Mouse (Mus musculus) liver, embryonic 11.5 days (tissue): ENCODE data around the gene Lyg2. TPM values are rescaled to one million over a fixed set of nuclear protein-coding genes. Genes with fewer than 3 reads are reported as not detected.
A peak's percentile ranks its signal among the peaks of the same experiment; 100 is the strongest.

Experiments
- ATAC-seq: fragments of 200-750 bp; cut with Nextera tagmentation; replicated peaks from 2 replicates; pipeline ENCODE4 v1.8.0; 2017; ENCODE audit warnings: moderate number of reproducible peaks, mild to moderate bottlenecking, moderate TSS enrichment, moderate library complexity; ENCODE audit not compliant: low FRiP score
- DNase-seq: peaks from one replicate; pipeline ENCODE4 v3.0.0-alpha.2; 2017; ENCODE audit warnings: low spot score
- H3K27ac ChIP-seq: fragments of 300-500 bp; sonication (generic); 2 replicates; pipeline ENCODE4 v1.5.1; 2014; ENCODE audit warnings: mild to moderate bottlenecking, low read depth, low read length, control low read depth
- H3K27me3 ChIP-seq: fragments of 300-500 bp; sonication (generic); replicated peaks from 2 replicates; pipeline ENCODE4 v1.6.1; 2014; ENCODE audit warnings: low read length, mixed read lengths; ENCODE audit not compliant: control insufficient read depth, insufficient read depth
- H3K36me3 ChIP-seq: fragments of 300-500 bp; sonication (generic); 2 replicates; pipeline ENCODE4 v1.6.1; 2014; ENCODE audit warnings: mild to moderate bottlenecking, low read length, moderate library complexity, mixed read lengths; ENCODE audit not compliant: control insufficient read depth, insufficient read depth
- H3K4me1 ChIP-seq: fragments of 300-500 bp; sonication (generic); replicated peaks from 2 replicates; pipeline ENCODE4 v1.6.1; 2014; ENCODE audit warnings: low read length, mixed read lengths; ENCODE audit not compliant: control insufficient read depth, insufficient read depth
- H3K4me2 ChIP-seq: fragments of 300-500 bp; sonication (generic); 2 replicates; pipeline ENCODE4 v1.6.1; 2014; ENCODE audit warnings: mild to moderate bottlenecking, control low read depth, moderate library complexity
- H3K4me3 ChIP-seq: fragments of 300-500 bp; sonication (generic); 2 replicates; pipeline ENCODE4 v1.5.1; 2014; ENCODE audit warnings: low read depth, low read length, control low read depth
- H3K9ac ChIP-seq: fragments of 300-500 bp; sonication (generic); 2 replicates; pipeline ENCODE4 v1.6.1; 2014; ENCODE audit warnings: low read depth, low read length, control low read depth
- H3K9me3 ChIP-seq: fragments of 300-500 bp; sonication (generic); 2 replicates; pipeline ENCODE4 v1.6.1; 2016; ENCODE audit warnings: low read length, inconsistent platforms, mixed read lengths; ENCODE audit not compliant: control insufficient read depth
- WGBS: fragments of 180-500 bp; shearing (Covaris S2); extraction: QIAGEN DNeasy Blood & Tissue Kit; methylation state at CpG from one replicate; pipeline ENCODE4 v1.1.7; 2014; 5-methylcytosine and 5-hydroxymethylcytosine counted together
- polyA plus RNA-seq: library from polyadenylated mRNA; unstranded; fragments of >200 nt; fragmentation: Nextera tagmentation; extraction: Ambion mirVana; gene quantifications from 2 replicates; pipeline ENCODE4 v1.2.1, GENCODE M21; 2014

Gene Lyg2
- polyA plus RNA-seq, 1 experiment from 2014 or later: not detected

GRCm38 (mm10) chr1:37894606-37895005 is 21.7 kb downstream of the Lyg2 start:
- Histone ChIP-seq H3K4me1 (0 out of 2 replicates have a peak, but pooled peaks cover 3% of the 10 kb centered on the region), H3K4me2 (no peak overlapping the region), H3K27me3 (no peaks in the 10 kb centered on the region), H3K4me3 (no peak overlapping the region), H3K9me3 (no peaks in the 10 kb centered on the region), H3K27ac (no peak overlapping the region), H3K36me3 (peaks cover 32% of the 10 kb centered on the region), H3K9ac (no peak overlapping the region)
- ATAC-seq: no peak
- DNase-seq: no peak

GRCm38 (mm10) chr1:37891400-37891799 is 24.9 kb downstream of the Lyg2 start:
- Histone ChIP-seq H3K4me2 (peak overlapping the region; percentile 83), H3K4me1 (0 out of 2 replicates have a peak, but pooled peaks cover 10% of the 10 kb centered on the region), H3K9ac (peak overlapping the region; percentile 68), H3K4me3 (peak overlapping the region; percentile 80), H3K36me3 (peaks cover 12% of the 10 kb centered on the region; the same call in 1 of the 2 replicates), H3K27ac (no peak overlapping the region), H3K27me3 (no peaks in the 10 kb centered on the region), H3K9me3 (no peaks in the 10 kb centered on the region)
- ATAC-seq (no peak), DNase-seq (no peak)
- WGBS: 61% methylated on average over 3 of the region's 3 CpGs

GRCm38 (mm10) chr1:37890025-37890652 is 26.2 kb downstream of the Lyg2 start, which contains the start of the genes Mitd1 and Mrpl30:
Gene Mitd1, minus strand, starts transcription at chr1:37890411.
Gene Mrpl30, plus strand, starts transcription at chr1:37890477.
- Histone ChIP-seq H3K4me3 (peak within 1 kb of the TSS; percentile 80), H3K27ac (peak within 1 kb of the TSS; percentile 74), H3K4me1 (0 out of 2 replicates have a peak, but pooled peaks cover 10% of the 10 kb centered on the region), H3K27me3 (no peaks in the 10 kb centered on the region), H3K36me3 (peaks cover 7% of the 10 kb centered on the region; the same call in 1 of the 2 replicates), H3K4me2 (peak within 1 kb of the TSS; percentile 83), H3K9ac (peak within 1 kb of the TSS; percentile 68), H3K9me3 (no peaks in the 10 kb centered on the region)
- peak; percentile 89 for DNase-seq
- ATAC-seq: peak; percentile 91
- 0% methylated on average over 41 of the region's 41 CpGs for WGBS

GRCm38 (mm10) chr1:37889206-37889605 is 27.1 kb downstream of the Lyg2 start:
- DNase-seq: no peak
- H3K27ac ChIP-seq: 0 out of 2 replicates have a peak overlapping the region, but pooled peaks have one; percentile 74
- ATAC-seq: no peak; the same call in 1 of the 2 replicates

GRCm38 (mm10) chr1:37884451-37884850 is 31.8 kb downstream of the Lyg2 start:
- H3K4me1 ChIP-seq: 0 out of 2 replicates have a peak, but pooled peaks cover 5% of the 10 kb centered on the region
- DNase-seq (no peak), ATAC-seq (peak; percentile 59; the same call in 1 of the 2 replicates)
- no peak overlapping the region for H3K4me3 ChIP-seq
- peaks cover 15% of the 10 kb centered on the region for H3K36me3 ChIP-seq
- H3K4me2 ChIP-seq: no peak overlapping the region
- no peaks in the 10 kb centered on the region for H3K27me3 ChIP-seq
- no peak overlapping the region for H3K27ac ChIP-seq
- 68% methylated on average over 4 of the region's 4 CpGs for WGBS
- no peak overlapping the region for H3K9ac ChIP-seq
- no peaks in the 10 kb centered on the region for H3K9me3 ChIP-seq

More at GRCm38 (mm10) chr1:37889206-37889605, 27.1 kb downstream of the Lyg2 start:
- Histone ChIP-seq H3K36me3 (peaks cover 6% of the 10 kb centered on the region), H3K4me1 (0 out of 2 replicates have a peak, but pooled peaks cover 10% of the 10 kb centered on the region), H3K4me2 (peak overlapping the region; percentile 83), H3K27me3 (no peaks in the 10 kb centered on the region), H3K9ac (peak overlapping the region; percentile 68), H3K4me3 (peak overlapping the region; percentile 80), H3K9me3 (no peaks in the 10 kb centered on the region)
- 78% methylated on average over 7 of the region's 7 CpGs for WGBS

GRCm38 (mm10) chr1:37883411-37883810 is 32.9 kb downstream of the Lyg2 start:
- H3K27me3 ChIP-seq: no peaks in the 10 kb centered on the region
- ATAC-seq (no peak), DNase-seq (no peak)
- peaks cover 20% of the 10 kb centered on the region for H3K36me3 ChIP-seq
- no peak overlapping the region for H3K9ac ChIP-seq
- H3K4me2 ChIP-seq: no peak overlapping the region
- no peak overlapping the region for H3K4me3 ChIP-seq
- no peaks in the 10 kb centered on the region for H3K4me1 ChIP-seq
- H3K27ac ChIP-seq: no peak overlapping the region
- WGBS: 92% methylated on average over 4 of the region's 4 CpGs
- no peaks in the 10 kb centered on the region for H3K9me3 ChIP-seq

- DNase-seq (no peak), ATAC-seq (no peak)
- Histone ChIP-seq H3K9me3 (peaks cover 8% of the 10 kb centered on the region; the same call in 1 of the 2 replicates), H3K4me2 (no peak overlapping the region), H3K27me3 (no peaks in the 10 kb centered on the region), H3K4me1 (no peaks in the 10 kb centered on the region; the same call in 1 of the 2 replicates), H3K27ac (no peak overlapping the region), H3K4me3 (no peak overlapping the region), H3K36me3 (peaks cover 34% of the 10 kb centered on the region), H3K9ac (no peak overlapping the region)
- 93% methylated on average over 13 of the region's 13 CpGs for WGBS
These were observed 38.4 kb downstream of the Lyg2 start for GRCm38 (mm10) chr1:37877736-37878460.

GRCm38 (mm10) chr1:37873157-37873556 is 43.1 kb downstream of the Lyg2 start:
- ATAC-seq (no peak), DNase-seq (no peak)
- Histone ChIP-seq H3K36me3 (peaks cover 26% of the 10 kb centered on the region), H3K27me3 (0 out of 2 replicates have a peak, but pooled peaks cover 2% of the 10 kb centered on the region), H3K9ac (peak overlapping the region; percentile 72; the same call in 1 of the 2 replicates), H3K9me3 (peaks cover 8% of the 10 kb centered on the region; the same call in 1 of the 2 replicates), H3K4me2 (peak overlapping the region; percentile 84), H3K27ac (no peak overlapping the region), H3K4me1 (peaks cover 4% of the 10 kb centered on the region; the same call in 1 of the 2 replicates), H3K4me3 (peak overlapping the region; percentile 55)
- 75% methylated on average over 4 of the region's 4 CpGs for WGBS
